Mouse (Mus musculus) kidney, postnatal 36 days (tissue): ENCODE measurements around the gene Fga.

Source experiments
- DNase-seq, 2 experiments: peaks; one replicate each; pipeline ENCODE4 v3.0.0; 2021 to 2022; ENCODE audit warnings: mixed read lengths in 2 of 2

Fga gene

DNA sequence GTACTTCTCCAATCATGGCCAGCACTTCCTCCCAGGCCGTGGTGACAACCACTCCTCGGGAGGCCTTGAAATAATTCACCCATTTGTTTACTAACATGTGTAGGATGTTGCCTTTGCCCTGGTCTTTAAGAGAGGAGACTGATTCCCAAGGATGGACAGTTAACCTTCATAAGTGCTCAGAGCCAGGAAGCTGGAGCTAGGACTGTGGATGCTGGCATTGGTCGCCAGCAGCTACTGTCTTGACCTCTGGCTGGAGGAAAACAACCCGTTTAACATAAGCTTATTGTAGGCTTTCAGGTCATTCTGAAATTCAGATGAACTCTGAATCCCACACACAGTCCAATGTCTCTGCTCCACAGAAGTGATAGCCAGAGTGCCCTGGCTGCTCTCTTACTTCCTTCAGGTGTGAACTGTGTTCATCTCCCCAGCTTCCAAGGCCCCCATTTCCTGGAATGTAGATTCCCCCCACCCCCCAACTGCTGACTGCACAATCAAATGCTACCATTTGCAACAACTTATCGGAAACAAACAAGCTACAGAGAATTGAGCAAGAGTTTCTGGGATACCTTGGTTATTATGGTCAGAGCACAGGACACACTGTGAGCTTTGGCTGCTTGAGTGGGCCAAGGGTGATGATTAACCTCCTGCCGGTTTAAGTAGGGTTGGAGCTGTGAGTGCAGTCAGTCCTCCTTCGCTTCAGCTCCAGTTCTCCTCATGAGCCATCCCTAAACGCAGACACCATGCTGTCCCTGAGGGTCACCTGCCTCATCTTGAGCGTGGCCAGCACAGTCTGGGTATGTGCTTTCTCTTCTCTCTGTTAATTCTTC is at the start of gene Fga:
TSS of gene Fga (plus strand) at position 602 of the 827 bp plus-strand sequence.
- DNase-seq: peak; percentile 74

DNA sequence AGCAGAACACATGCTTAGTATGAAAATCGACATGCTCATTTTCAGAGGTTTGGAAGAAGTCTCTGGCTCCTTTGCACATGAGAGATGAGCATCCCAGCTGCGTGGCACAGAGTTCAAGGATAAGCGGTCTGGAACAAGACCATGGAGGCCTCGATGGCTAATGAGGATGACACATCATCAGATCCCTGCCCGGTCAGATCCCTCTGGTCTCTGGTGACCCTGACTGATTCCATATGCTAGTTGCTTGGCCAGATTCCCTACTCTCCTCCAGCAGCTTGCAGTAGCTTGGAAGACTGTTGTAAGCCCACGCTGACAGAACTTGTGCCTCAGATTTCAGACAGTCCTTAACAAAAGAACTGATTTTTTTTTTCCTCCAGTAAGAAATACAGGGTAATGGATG is 45.1 kb upstream of the Fga start:
- no peak for DNase-seq

DNA sequence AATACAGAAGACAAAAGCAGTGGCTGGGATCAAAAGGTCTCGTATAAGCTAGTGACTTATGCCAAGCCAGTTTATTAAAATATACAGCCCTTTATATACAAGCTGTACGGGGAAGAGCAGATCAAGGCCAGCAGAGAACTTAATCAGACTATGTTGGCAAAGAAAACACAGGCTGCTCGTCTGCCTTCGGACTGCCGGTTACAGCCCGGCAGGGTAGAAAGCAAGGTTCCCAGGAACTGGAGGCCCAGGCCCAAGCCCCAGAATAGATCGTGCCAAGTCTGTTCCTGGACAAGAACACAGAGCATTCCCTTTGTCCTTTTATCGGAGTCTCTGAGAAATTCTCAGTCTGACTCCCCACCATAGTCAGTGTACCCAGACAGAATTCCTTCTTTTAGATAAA is 44.0 kb upstream of the Fga start:
- DNase-seq: no peak

DNA sequence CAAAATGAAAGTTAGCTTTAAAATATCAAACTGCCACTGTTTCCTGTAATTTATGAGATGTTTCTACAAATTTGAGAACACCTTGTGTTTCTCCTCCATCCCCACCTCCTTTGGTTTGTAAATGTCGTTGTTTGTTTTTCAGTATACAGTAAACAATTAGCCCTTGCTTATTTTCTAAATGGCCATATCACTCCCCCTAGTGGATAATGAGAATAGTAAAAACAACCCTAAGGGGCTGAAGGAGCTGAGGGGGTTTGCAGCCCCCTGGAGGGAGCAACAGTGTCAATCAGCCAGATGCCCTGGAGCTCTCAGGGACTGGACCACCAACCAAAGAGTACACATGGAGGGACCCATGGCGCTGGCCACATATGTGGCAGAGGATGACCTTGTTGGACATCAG is 41.0 kb upstream of the Fga start:
- DNase-seq: no peak

DNA sequence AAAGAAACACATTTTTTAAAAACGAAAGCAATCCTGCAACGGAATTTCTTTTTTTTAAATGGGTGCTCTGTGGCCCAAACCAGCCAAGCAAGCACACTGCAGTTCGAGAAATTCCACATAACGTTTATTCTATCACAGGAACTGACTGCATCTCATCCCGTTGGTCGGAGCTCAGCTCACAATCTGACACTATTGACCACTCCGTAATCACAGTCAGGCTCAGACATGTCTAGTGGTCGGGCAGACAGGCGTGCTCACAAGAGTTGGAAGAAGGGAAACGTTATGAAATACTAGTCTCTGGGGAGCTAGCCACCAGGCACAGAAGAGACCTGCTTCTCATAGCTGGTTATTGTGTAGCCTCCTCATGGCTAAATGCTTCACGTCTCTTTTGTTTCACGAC is 33.9 kb upstream of the Fga start:
- no peak for DNase-seq

DNA sequence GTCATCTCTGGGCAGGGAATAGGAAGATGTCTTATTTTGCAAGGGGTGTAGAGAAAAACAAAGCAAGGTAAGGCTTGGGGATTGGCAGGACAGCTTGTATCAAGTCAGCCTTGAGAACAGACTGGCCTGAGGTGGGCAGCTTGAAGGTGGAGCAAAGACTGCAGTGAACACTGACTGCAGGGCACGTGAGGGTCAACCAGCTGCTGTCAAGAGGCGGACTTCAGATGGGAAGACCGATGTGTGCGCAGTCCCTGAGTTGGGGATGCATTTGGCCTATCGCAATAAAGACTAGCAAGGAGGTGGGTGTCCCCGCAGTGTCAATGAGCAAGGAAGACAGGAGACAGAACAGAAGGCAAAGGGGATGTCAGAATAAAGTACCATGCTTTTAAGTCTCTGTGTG is 32.9 kb upstream of the Fga start:
- no peak for DNase-seq

DNA sequence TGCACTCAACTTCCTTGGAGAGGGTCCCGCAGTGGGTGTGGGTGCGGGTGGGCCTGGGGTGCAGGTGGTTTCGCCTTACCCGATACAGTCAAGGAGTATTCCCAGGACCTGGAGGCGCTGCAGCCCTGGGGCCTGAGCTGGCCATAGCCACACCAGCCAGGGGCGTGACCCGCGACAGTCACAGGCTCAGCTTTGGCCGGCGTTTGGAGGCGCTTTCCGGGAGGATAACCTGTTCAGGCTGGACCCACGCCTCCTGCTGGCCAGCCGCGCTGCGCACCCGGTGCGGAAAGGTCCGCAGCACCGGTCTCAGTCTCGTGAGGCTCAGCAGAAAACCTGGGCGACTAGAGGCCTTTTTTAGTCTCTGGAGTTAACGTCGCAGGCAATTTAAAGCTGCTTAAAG is 30.5 kb upstream of the Fga start:
- DNase-seq: peak; percentile 56 to 82

DNA sequence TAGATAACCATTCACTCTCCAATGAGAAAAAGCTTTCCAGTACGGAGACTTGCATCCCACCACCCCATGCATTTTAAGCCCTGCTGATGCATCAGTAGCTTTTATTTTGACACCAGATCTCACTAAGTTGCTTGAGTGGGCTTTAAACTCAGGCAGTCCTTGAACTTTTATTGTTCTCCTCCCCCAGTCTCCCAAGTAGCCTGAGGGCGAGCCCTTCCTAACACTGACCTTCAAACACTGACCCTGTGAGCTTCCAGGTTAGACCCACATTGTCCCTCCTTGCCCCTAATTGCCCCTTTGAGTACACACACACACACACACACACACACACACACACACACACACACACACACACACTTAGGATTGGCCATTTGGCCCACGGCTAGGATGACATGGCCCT is 29.2 kb upstream of the Fga start:
- no peak for DNase-seq

DNA sequence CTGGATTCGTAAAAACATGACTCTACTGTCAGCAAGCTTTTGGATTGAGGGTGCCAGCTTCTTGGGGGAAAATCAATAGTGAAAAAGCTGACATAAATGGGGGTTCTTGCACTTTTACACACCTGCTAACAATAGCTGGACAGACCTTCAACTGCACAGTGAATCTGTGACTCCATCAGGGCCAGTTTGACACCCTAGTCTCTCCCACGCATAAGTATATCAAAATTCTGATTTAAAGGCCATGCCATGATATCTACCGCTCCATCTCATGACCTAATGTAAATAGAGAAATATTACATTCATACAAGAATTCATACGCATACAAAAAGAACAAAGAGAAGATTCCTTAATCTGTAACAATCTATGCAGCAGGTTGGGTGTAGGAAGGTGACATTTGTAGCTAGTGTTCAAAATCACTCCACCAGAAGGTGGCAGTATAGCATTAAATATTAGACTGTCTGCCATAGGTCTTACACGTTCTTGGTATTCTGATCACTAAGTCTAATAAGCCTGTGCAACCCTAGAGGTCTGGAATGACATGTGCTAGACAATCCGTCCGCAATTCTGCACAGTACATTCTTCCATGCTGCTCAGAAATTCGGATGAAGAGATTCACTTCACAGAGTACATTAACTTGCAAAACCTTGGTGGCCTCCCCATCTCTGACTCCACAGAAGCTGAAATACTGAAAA is 27.0 kb upstream of the Fga start:
- peak; percentile 53 to 69 for DNase-seq

DNA sequence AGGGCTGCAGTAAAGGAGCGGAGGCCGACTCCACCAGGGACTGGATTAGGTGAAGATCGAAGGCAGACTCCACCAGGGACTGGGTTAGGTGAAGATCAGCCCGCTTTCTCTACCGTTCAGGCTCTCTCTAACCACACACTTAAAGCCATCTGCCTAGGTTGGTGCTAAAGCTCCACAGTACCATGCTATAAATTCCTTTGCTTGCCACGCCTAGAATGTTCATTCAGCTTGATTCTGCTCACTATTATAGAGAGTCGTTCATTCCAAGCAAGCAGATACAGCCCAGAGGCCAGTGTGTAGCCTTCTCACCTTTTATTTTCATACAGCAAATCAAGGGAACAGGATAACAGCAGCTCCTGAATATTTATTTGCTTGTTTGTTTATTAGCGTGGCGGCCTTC is 25.9 kb upstream of the Fga start:
- DNase-seq: no peak

DNA sequence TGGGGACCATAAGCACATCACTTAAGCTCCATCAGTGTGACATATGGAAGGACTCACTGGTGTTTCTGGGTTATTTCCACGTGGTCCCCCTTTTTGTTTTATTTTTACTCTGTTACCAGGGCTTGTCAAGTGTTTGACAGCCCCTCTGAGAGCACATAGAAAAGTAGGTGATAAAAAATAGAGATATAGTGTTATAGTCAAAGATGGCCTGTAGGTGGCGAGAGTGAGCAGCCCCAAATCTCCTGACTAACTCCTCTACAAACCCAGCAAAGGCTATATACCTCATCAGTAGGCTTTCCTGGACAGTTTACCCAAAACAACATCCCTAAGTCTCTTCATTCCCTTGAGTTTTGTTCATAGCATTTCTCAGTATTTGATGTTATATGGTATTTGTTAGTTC is 23.7 kb upstream of the Fga start:
- peak; percentile 30 to 66 for DNase-seq

DNA sequence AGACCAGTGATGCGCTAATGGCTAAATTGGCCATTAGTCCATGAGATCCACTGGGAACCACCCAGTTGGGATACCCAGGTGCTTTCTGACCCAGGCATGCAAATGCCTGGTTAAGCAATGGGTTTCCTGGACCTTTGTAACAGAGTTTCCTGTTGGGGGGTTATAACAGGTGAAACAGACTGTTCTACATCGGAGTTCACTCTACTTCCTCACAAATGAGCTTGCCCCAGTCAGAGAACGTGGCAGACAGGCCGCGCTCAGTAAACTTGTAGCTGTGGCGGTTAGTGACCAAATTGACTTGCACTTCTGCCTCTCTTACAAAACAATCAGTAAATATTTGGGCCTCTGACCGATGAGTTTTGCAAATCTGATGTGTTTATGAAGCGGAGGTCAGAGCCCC is 22.8 kb upstream of the Fga start:
- DNase-seq: no peak

DNA sequence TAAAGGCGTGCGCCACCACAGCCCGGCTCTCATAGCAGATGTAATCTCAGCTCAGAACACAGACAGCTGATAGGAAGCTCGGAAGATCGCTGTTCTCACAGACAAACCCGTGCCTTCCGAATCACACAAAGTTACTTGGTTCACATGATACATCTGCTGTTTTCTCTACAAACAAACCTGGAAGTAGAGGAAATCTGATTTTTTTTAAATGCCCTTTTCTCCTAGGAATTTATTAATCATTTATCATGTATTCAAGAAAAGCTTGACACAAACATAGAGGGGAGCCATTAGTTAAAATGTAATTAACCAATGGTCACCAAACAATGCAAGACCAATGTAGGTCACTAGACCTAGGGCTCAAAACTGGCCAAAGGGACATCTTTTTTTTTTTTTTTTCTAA is 21.1 kb upstream of the Fga start:
- peak in 1 of 2 experiments; percentile 14 for DNase-seq

DNA sequence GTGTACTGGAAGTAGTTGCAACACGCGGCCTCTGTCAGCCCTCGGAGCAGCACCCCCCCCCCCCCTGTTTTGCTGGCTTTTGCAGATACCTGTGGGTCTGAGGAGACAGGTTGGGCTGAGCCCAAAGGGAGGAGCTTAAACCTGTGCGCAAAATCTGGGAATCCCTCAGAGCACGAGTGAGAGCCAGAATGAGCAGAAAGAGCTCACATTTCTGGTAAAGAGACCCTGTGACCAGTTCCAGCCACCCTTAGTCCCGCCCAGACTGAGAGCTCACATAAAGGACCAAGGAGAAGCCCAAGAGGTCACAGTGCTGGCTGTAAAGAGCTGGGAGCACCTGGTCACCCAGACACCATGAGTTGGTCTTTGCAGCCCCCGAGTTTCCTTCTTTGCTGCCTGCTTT is 18.3 kb upstream of the Fga start, which contains the start of gene Fgg:
TSS of gene Fgg (plus strand) at position 168 of the 400 bp plus-strand sequence.
- no peak for DNase-seq

DNA sequence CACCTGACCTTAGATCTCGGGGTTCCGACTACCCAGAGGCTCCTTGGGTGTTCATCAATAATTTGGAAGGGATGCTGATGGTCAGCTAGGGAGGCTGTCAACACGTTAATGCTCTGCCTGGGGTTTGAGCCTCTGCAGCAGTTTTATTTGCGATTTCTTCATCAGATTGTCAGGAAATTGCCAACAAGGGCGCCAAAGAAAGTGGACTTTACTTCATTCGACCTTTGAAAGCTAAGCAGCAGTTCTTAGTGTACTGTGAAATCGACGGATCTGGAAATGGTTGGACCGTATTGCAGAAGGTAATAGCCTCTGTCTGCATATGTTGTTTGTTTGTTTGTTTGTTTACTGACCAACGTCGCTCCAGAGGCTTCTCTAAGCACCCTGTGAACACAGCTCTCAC is 15.6 kb upstream of the Fga start:
- DNase-seq: peak; percentile 47 to 66

DNA sequence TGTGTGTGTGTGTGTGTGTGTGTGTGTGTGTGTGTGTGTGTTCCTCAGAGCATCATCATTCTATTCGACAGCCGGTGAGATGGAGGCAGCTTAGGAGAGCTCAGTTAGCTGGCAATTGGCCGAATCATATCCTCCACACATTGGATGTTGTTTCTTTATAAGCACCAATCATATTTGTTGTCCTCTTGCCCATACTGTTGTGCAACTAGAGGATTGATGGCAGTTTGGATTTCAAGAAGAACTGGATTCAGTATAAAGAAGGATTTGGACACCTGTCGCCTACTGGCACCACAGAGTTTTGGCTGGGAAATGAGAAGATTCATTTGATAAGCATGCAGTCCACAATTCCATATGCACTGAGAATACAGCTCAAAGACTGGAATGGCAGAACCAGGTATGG is 14.7 kb upstream of the Fga start:
- no peak for DNase-seq

DNA sequence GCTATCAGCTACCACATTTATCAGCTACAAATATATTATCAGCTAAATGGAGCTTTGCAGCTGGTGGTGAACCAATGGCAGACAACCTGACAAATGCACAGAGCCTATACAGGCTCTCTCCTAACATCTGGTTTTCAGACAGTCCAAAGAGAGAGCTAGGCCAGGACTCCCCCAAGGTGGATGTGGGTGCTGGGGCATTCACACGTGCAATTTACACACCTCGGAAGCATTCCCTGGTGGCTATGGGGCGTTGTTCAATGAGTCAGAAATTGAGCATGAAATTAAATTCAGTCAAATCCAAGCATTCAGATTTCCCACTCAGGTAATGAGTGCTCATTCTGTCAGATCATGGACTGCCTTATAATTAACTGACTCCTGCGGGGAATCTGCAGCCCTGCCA is 14.3 kb upstream of the Fga start:
- DNase-seq: no peak

DNA sequence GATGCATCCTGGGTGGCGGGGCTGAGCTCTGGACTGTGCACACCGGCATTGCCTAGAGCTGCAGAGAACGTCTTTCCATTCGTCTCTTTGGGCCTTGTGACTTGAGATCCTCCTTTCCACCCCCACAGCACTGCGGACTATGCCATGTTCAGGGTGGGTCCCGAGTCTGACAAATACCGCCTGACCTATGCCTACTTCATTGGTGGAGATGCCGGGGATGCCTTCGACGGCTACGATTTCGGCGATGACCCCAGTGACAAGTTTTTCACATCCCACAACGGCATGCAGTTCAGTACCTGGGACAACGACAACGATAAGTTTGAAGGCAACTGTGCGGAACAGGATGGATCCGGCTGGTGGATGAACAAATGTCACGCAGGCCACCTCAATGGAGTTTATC is 13.2 kb upstream of the Fga start:
- no peak for DNase-seq

DNA sequence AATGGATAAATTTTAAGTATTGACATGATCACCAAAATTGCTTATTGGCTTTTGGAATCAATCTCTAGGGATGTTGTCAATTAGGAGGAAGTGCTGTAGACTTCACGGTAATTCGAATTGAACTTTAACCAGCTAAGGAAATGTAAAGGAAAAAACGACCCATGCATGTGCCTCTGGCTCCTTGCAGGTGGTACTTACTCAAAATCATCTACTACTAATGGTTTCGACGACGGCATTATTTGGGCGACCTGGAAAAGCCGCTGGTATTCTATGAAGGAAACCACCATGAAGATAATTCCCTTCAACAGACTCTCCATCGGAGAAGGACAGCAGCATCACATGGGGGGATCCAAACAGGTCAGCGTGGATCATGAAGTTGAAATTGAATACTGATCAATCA is 11.9 kb upstream of the Fga start:
- no peak for DNase-seq

DNA sequence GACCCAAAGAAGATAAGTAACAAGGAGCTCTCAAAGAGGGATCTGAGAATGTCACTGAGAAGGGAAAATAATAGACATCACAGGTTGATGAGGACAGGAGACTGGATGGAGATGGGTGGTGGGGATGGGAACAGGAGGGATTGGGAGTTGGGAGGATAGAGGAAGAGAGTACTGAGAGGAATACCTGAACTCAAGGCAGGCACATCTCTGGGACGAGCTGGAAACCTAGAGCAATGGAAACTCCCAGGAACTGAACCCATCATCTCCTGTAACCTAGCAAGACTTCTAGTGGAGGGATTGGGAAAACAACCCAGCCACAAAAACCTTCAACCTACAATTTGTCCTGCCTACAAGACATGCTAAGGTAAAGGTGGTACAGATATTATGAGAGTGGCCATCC is 9.6 kb upstream of the Fga start:
- no peak for DNase-seq

DNA sequence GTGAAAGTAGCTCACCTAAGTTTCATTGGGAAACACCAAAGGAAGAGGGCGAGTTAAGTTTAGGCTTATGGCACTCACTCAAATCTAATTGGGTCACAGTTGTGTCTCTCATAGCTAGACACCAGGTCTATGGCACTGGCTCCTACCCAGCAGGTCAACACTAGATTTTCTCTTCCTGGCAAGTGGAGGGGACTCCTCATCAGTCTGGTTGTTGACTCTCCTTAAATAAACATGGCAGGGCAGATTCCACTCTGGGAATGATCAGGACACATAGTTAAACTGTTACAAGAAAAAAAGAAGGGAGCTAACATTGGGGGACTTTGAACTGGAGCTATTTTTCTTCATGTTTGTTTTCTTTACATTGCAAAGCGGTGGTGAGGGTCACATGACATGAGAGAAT is 5.5 kb upstream of the Fga start:
- peak in 1 of 2 experiments; percentile 44 for DNase-seq

DNA sequence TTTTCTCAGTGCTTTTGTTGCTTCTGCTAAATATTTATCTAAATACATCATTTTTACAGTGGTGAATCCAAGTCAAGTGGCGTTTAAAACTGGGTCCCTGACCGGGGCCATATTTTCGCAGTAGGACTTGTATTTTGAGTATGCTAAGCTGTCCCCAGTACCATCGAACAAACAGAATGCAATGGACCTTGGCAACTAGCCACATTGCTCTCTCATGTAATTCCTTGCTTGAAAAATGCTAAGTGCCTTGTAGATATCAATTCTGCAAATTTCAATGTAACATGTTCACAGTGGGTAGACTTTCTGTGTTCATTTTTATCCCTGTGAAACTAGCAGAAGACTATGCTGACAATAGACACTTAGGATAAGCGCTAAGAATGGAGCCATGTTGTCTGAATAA is 4.7 kb upstream of the Fga start:
- DNase-seq: no peak

DNA sequence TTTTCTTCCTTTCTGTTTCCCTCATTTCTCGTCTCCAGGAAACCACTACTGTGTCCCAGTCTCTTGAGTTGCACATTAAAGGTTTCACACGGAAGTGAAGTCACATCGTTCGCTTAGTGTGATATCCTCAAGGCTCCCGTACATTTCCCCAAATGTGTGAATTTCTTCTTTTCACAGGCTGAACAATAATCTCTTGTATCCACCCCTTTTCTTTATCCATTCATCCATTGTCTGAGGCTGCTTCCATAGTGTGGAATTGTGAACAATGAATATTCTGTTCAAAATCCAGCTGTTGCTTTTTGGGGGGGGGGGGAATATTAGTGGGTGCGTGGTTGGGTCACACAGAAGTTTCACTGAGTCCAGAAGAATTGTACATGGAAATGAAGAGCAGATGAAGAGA is 840 bp upstream of the Fga start:
- no peak for DNase-seq

DNA sequence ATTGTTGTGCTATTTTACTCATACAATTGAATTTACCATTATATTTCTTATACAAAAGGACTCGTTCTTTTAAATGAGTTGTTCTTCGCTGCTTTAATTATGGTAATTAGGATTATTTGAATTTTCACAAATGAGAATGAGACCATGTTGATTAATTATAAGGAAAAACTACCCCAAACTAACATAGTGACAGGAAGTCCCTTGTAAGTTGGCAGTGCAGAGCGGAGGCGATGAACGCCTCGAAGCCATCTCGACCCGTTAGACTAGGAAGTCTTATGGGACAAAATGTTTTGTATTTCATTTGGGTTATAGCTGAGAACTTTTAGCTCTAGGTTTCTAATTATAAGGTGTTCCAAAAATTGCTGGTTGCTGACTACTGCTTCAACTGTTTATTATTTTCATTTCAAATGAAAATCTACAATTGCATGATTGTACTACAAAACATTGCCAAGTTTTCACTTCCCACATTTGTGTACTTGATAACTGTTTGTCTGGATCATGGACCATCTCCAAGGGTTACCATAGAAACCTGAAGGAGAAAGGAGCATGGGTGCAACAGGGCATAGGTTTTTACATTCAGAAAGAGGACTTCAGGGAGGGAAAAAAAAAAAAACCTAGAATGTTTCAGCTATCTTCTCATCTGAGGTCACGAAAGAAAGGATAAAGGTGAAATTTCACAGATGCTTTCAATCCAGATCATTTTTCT is 1.8 kb downstream of the Fga start:
- no peak for DNase-seq
